Mouse (Mus musculus): Measurements from ENCODE around the gene Zfp112. TPM values are rescaled to one million over a fixed set of nuclear protein-coding genes. Genes with fewer than 3 reads are reported as not detected.

Zfp112 gene
- 1.1 and 2.0 TPM in 2 replicates for polyA plus RNA-seq (2012; rRNA removed; ENCODE audit: low replicate concordance)

GRCm38 (mm10) chr7:24112156-24112856, at the start of gene Zfp112:
Gene Zfp112 (plus strand): TSS chr7:24112314.

DNA sequence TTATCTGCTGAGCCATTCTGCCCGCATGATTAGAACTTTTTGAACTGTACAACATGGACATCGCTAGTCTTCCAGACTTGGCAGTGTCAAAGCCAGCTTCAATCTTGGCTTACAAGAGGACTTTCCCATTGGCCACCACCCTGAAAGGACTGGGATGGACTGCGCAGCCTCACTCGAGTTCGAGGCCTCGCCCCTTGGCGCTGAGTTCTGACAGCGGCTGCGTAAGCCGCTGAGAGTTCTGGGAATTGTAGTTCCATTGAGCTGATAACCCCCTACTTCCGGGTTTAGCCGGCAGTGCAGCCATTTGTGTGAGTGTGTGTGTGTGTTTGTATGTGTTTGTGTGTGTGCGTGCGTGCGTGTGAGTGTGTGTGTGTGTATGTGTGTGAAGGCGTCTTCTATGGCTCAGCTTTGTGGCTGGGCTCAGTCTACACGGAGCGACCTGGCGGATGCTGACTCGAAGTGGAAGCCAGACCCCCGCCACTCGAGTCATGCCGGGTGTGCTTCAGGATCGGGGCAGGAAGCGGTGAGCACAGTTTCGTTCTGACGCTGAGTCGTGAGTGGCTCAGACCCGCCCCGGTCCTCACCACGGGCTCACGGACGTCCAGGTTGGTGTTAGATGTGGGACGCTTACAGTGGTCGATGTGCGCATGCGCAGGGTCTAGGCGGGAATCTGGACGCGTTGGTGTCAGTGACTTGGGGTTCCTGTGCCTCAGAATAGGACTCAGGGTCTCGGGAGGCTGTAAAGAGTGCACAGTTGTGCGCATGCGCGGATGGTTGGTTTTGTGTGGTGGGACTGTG, 30.3 kb upstream of the Zfp112 start, which contains the start of gene Zfp180:
Gene Zfp180 (plus strand): TSS at position 291 of the 798 bp plus-strand sequence.

GRCm38 (mm10) chr7:24133996-24134828, 22.1 kb downstream of the Zfp112 start, which contains the start of gene Zfp235:
Gene Zfp235 (plus strand): TSS chr7:24134169.

GRCm38 (mm10) chr7:24174618-24175336, 62.7 kb downstream of the Zfp112 start, which contains the start of gene Zfp114:
Gene Zfp114 (plus strand): TSS chr7:24175060.

Other genes with a start within 250 kb of the Zfp112 start
- gene Vmn1r177, start 245.9 kb upstream of the Zfp112 start, polyA plus RNA-seq (2012; rRNA removed; ENCODE audit: low replicate concordance): not detected in 2 replicates
- not detected in 2 replicates for gene Vmn1r178, start 220.3 kb upstream of the Zfp112 start, polyA plus RNA-seq (2012; rRNA removed; ENCODE audit: low replicate concordance)
- gene Vmn1r179, start 185.3 kb upstream of the Zfp112 start, polyA plus RNA-seq (2012; rRNA removed; ENCODE audit: low replicate concordance): not detected in 2 replicates
- not detected in 2 replicates for gene Vmn1r180, start 161.7 kb upstream of the Zfp112 start, polyA plus RNA-seq (2012; rRNA removed; ENCODE audit: low replicate concordance)
- not detected in 2 replicates for gene Vmn1r181, start 137.7 kb upstream of the Zfp112 start, polyA plus RNA-seq (2012; rRNA removed; ENCODE audit: low replicate concordance)
- gene V1rd19, start 110.6 kb upstream of the Zfp112 start, polyA plus RNA-seq (2012; rRNA removed; ENCODE audit: low replicate concordance): not detected in 2 replicates
- not detected in 2 replicates for gene Vmn1r183, start 59.1 kb upstream of the Zfp112 start, polyA plus RNA-seq (2012; rRNA removed; ENCODE audit: low replicate concordance)
- gene Zfp180, start 30.4 kb upstream of the Zfp112 start, polyA plus RNA-seq (2012; rRNA removed; ENCODE audit: low replicate concordance): 10.7 and 14.6 TPM in 2 replicates
- 7.0 and 8.8 TPM in 2 replicates for gene Zfp235, start 21.9 kb downstream of the Zfp112 start, polyA plus RNA-seq (2012; rRNA removed; ENCODE audit: low replicate concordance)
- gene Zfp114, start 62.7 kb downstream of the Zfp112 start, polyA plus RNA-seq (2012; rRNA removed; ENCODE audit: low replicate concordance): 0.39 and 0.66 TPM in 2 replicates
- gene Zfp111, start 99.1 kb downstream of the Zfp112 start, polyA plus RNA-seq (2012; rRNA removed; ENCODE audit: low replicate concordance): 1.3 and 2.8 TPM in 2 replicates
- gene Zfp109, start 125.2 kb downstream of the Zfp112 start, polyA plus RNA-seq (2012; rRNA removed; ENCODE audit: low replicate concordance): 0.81 and 1.4 TPM in 2 replicates
- gene Zfp108, start 142.5 kb downstream of the Zfp112 start, polyA plus RNA-seq (2012; rRNA removed; ENCODE audit: low replicate concordance): 0.42 and 0.96 TPM in 2 replicates
- gene Zfp93, start 158.1 kb downstream of the Zfp112 start, polyA plus RNA-seq (2012; rRNA removed; ENCODE audit: low replicate concordance): 1.2 and 2.0 TPM in 2 replicates
- 3.0 and 5.6 TPM in 2 replicates for gene Zfp61, start 188.9 kb downstream of the Zfp112 start, polyA plus RNA-seq (2012; rRNA removed; ENCODE audit: low replicate concordance)
- 4.3 and 7.8 TPM in 2 replicates for gene Zfp94, start 204.4 kb downstream of the Zfp112 start, polyA plus RNA-seq (2012; rRNA removed; ENCODE audit: low replicate concordance)
- not detected in 2 replicates for gene Tescl, start 221.6 kb downstream of the Zfp112 start, polyA plus RNA-seq (2012; rRNA removed; ENCODE audit: low replicate concordance)
- 0.16 and 2.8 TPM in 2 replicates for gene Lypd5, start 236.9 kb downstream of the Zfp112 start, polyA plus RNA-seq (2012; rRNA removed; ENCODE audit: low replicate concordance)